Comparison of ENCODE assay signal across 10 mouse cellular contexts in genomic region chr11:120957731-120958257, GRCm38 (mm10). TPM values are rescaled to one million over a fixed set of nuclear protein-coding genes. Genes with fewer than 3 reads are reported as not detected.
DNase-seq lines count a peak whose midpoint lies in the region; ATAC-seq lines count a peak whose summit lies in the region.
"Had no signal": no experiment of that assay in that cellular context is flagged by ENCODE, and none has a peak within 500 bp of the region (broad histone marks: within the 10 kb centered on the region; RNA-seq: fewer than 3 reads in every experiment).

No protein-coding gene starts in this region.

- 52% methylated on average over 15 of the region's 15 CpGs for WGBS in liver, embryonic 13.5 days (ENCODE audit: insufficient replicate concordance)
- WGBS in liver, embryonic 11.5 days = 71% methylated on average over 15 of the region's 15 CpGs

- DNase-seq in liver, embryonic 13.5 days = no peak
- DNase-seq in liver, embryonic 11.5 days (ENCODE audit: low spot score) = no peak
- peak; percentile 59 for DNase-seq in gastrocnemius, postnatal 14 days
- DNase-seq in heart, postnatal 36 days = peak; percentile 18 to 35
- no peak for DNase-seq in layer of hippocampus, postnatal 25 days (ENCODE audit: extremely low spot score in 1 of 2, low spot score in 1 of 2)
- DNase-seq: embryo, embryonic 11 days; kidney, adult 8-10 months had no signal

- no peaks in the 10 kb centered on the region for H3K27me3 ChIP-seq in liver, embryonic 13.5 days
- H3K27me3 ChIP-seq in liver, embryonic 11.5 days (replicated peaks; ENCODE audit: control insufficient read depth, insufficient read depth, low read length) = no peaks in the 10 kb centered on the region
- H3K27me3 ChIP-seq: Patski had no signal

- no peaks in the 10 kb centered on the region for H3K9me3 ChIP-seq in liver, embryonic 13.5 days (replicated peaks)
- H3K9me3 ChIP-seq in liver, embryonic 11.5 days (ENCODE audit: control insufficient read depth, low read length) = no peaks in the 10 kb centered on the region

- H3K9ac ChIP-seq in liver, embryonic 13.5 days = no peak overlapping the region
- H3K9ac ChIP-seq in liver, embryonic 11.5 days (ENCODE audit: low read depth, low read length) = no peak overlapping the region

- intact Hi-C loops in gastrocnemius, postnatal 14 days (cut with DNase I; ENCODE audit: low total_unique reads) = no loop called here
- intact Hi-C loops in heart, postnatal 36 days (cut with DNase I) = no loop called here

- H3K4me3 ChIP-seq in liver, embryonic 13.5 days (replicated peaks) = no peak overlapping the region
- H3K4me3 ChIP-seq in liver, embryonic 11.5 days (ENCODE audit: low read depth, low read length) = no peak overlapping the region

- ATAC-seq in liver, embryonic 13.5 days (ENCODE audit: low read depth) = no peak
- ATAC-seq in liver, embryonic 11.5 days (replicated peaks; ENCODE audit: low FRiP score) = no peak
- ATAC-seq in megakaryocyte progenitor cell, adult 5-6 weeks (replicated peaks; ENCODE audit: poor library complexity) = peak; percentile 44
- ATAC-seq in cerebellum, adult (ENCODE audit: insufficient number of reproducible peaks, low FRiP score, low TSS enrichment) = no peak
- ATAC-seq: Patski had no signal

- H3K36me3 ChIP-seq in liver, embryonic 13.5 days = peaks cover 91% of the 10 kb centered on the region
- peaks cover 60% of the 10 kb centered on the region for H3K36me3 ChIP-seq in liver, embryonic 11.5 days (ENCODE audit: control insufficient read depth, insufficient read depth, low read length)

- H3K4me1 ChIP-seq in liver, embryonic 13.5 days (replicated peaks) = peaks cover 61% of the 10 kb centered on the region
- peaks cover 33% of the 10 kb centered on the region for H3K4me1 ChIP-seq in liver, embryonic 11.5 days (replicated peaks; ENCODE audit: control insufficient read depth, insufficient read depth, low read length)

- peak overlapping the region; percentile 53; the same call in 1 of the 2 replicates for H3K27ac ChIP-seq in liver, embryonic 13.5 days
- H3K27ac ChIP-seq in liver, embryonic 11.5 days (ENCODE audit: low read depth, low read length) = no peak overlapping the region

- H3K4me2 ChIP-seq in liver, embryonic 13.5 days = no peak overlapping the region
- no peak overlapping the region for H3K4me2 ChIP-seq in liver, embryonic 11.5 days

RNA-seq across cellular contexts. Expression of gene Slc16a3, which starts 9.5 kb away (rescaled TPM):
- 71.4 and 81.7 TPM in 2 replicates for polyA plus RNA-seq in liver, embryonic 13.5 days (2015; fragmentation: Nextera tagmentation; extraction: Ambion mirVana)
- 257 and 272 TPM in 2 replicates for polyA plus RNA-seq in liver, embryonic 11.5 days (2014; fragmentation: Nextera tagmentation; extraction: Ambion mirVana)
- total RNA-seq in gastrocnemius, postnatal 14 days (2021) = 100 to 1,000 TPM; 272 to 355 TPM
- 1 to 10 TPM; 1.3 to 1.9 TPM for total RNA-seq in heart, postnatal 36 days (2021)
- 4.4 and 5.3 TPM in 2 replicates for total RNA-seq in megakaryocyte progenitor cell, adult 5-6 weeks (2015)
- total RNA-seq in megakaryocyte progenitor cell, adult 5-6 weeks (2017) = 6.0 and 7.5 TPM in 2 replicates
- total RNA-seq in layer of hippocampus, postnatal 25 days (2021) = 1 to 10 TPM; 2.0 to 2.2 TPM

RNA-seq across cellular contexts. Expression of gene Ccdc57, which starts 25.1 kb away (rescaled TPM):
- 1.8 TPM in 2 replicates for polyA plus RNA-seq in liver, embryonic 13.5 days (2015; fragmentation: Nextera tagmentation; extraction: Ambion mirVana)
- polyA plus RNA-seq in liver, embryonic 11.5 days (2014; fragmentation: Nextera tagmentation; extraction: Ambion mirVana) = 4.2 and 4.7 TPM in 2 replicates
- 1 to 10 TPM; 2.3 to 2.8 TPM for total RNA-seq in gastrocnemius, postnatal 14 days (2021)
- 1 to 10 TPM in 1 of 2 experiments, under 1 TPM in 1; 0.79 to 1.6 TPM for total RNA-seq in heart, postnatal 36 days (2021)
- 4.5 and 6.4 TPM in 2 replicates for total RNA-seq in megakaryocyte progenitor cell, adult 5-6 weeks (2015)
- 6.4 and 8.4 TPM in 2 replicates for total RNA-seq in megakaryocyte progenitor cell, adult 5-6 weeks (2017)
- 1 to 10 TPM; 4.8 to 8.0 TPM for total RNA-seq in layer of hippocampus, postnatal 25 days (2021)

RNA-seq across cellular contexts. Expression of gene Csnk1d, which starts 33.3 kb away (rescaled TPM):
- 36.8 and 46.3 TPM in 2 replicates for polyA plus RNA-seq in liver, embryonic 13.5 days (2015; fragmentation: Nextera tagmentation; extraction: Ambion mirVana)
- polyA plus RNA-seq in liver, embryonic 11.5 days (2014; fragmentation: Nextera tagmentation; extraction: Ambion mirVana) = 62.2 and 66.5 TPM in 2 replicates
- total RNA-seq in gastrocnemius, postnatal 14 days (2021) = 10 to 100 TPM; 50.2 to 56.9 TPM
- total RNA-seq in heart, postnatal 36 days (2021) = 10 to 100 TPM; 57.9 to 64.8 TPM
- 51.3 and 64.2 TPM in 2 replicates for total RNA-seq in megakaryocyte progenitor cell, adult 5-6 weeks (2015)
- 69.8 and 74.2 TPM in 2 replicates for total RNA-seq in megakaryocyte progenitor cell, adult 5-6 weeks (2017)
- 100 to 1,000 TPM; 127 to 128 TPM for total RNA-seq in layer of hippocampus, postnatal 25 days (2021)

Comparison
In these comparisons a context has a peak if more than half of its experiments do, and no peak if none do; other contexts are left out.
1. DNase-seq: peak in gastrocnemius, postnatal 14 days (single experiment) and heart, postnatal 36 days (2 of 2); none in liver, embryonic 13.5 days (single experiment), liver, embryonic 11.5 days (single experiment) and layer of hippocampus, postnatal 25 days (0 of 2).
2. RNA of gene Slc16a3, which starts 9.5 kb away (total RNA-seq): 272 to 355 TPM in gastrocnemius, postnatal 14 days; 4.4 to 7.5 TPM in megakaryocyte progenitor cell, adult 5-6 weeks, 2.0 to 2.2 TPM in layer of hippocampus, postnatal 25 days and 1.3 to 1.9 TPM in heart, postnatal 36 days; every median in the first group is over 10 times any median in the second.